Mouse (Mus musculus): ENCODE results near the gene Adprhl2. TPM values are rescaled to one million over a fixed set of nuclear protein-coding genes. Genes with fewer than 3 reads are reported as not detected.

Gene Adprhl2
- polyA plus RNA-seq, 1 experiment from 2014 or later = 72.4 TPM

DNA sequence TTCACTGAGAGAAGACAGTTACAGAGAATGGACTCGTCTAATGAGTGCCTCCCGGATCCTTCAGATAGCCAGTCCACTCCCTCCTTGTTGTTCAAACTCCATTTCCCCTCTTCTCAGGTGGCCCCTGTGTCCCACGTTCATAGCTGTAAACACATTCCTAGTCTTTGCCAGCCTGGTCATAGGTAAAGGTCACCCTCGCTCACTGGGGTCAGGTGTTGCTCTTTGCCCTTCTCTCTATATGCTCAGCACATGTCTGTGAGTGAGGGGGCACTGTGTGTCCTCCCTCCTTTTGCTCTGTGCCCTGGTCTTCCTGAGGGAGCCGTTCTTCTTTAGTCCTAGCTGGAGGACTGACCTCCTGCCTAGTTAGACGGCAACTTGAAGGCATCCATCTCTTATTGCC lies 1.7 kb downstream of the Adprhl2 start:
- no peak overlapping the region for H3K27ac ChIP-seq
- peaks cover 27% of the 10 kb centered on the region for H3K27me3 ChIP-seq
- peaks cover 14% of the 10 kb centered on the region for H3K4me1 ChIP-seq
- no peak overlapping the region for H3K4me2 ChIP-seq
- H3K9me3 ChIP-seq = no peaks in the 10 kb centered on the region
- H3K9ac ChIP-seq = no peak overlapping the region
- no peak for ATAC-seq (ENCODE audit: low FRiP score)
- 92% methylated on average over 6 of the region's 6 CpGs for WGBS
- peaks cover 37% of the 10 kb centered on the region for H3K36me3 ChIP-seq (replicated peaks)
- H3K4me3 ChIP-seq (replicated peaks) = no peak overlapping the region

DNA sequence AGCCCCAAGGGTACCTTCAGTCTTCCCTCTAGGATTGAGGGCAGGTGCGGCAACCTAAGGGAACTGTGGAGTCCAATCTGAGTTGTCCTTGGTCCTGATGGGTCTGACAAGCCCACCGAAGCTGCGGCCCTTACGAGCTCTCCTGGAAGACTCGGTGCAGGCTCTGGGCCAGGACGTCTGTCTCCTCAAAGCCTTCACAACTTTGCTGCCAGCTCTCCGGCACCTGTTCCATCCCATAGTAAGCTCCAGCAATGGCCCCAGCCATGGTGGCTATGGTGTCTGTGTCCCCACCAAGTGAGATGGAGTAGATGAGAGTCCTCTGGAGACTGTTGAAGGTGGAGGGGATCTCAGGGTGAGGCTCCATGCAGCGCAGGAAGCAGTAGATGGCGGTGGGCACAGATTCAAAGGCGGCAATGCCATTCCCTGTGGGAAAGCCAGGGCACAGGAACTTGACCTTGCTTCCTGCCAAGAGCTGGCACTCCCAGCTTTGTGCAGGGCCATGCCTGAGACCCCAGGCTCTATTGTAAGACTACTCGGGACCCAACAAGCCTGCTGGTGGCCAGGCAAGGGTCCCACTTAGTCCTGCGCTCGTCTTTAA lies 5.0 kb downstream of the Adprhl2 start:
- no peaks in the 10 kb centered on the region for H3K27me3 ChIP-seq
- H3K9ac ChIP-seq = no peak overlapping the region
- H3K27ac ChIP-seq = no peak overlapping the region
- no peak for ATAC-seq (ENCODE audit: low FRiP score)
- no peak overlapping the region for H3K4me3 ChIP-seq (replicated peaks)
- H3K9me3 ChIP-seq = no peaks in the 10 kb centered on the region
- H3K4me2 ChIP-seq = no peak overlapping the region
- 90% methylated on average over 13 of the region's 13 CpGs for WGBS
- peaks cover 37% of the 10 kb centered on the region for H3K36me3 ChIP-seq (replicated peaks)
- H3K4me1 ChIP-seq = peaks cover 14% of the 10 kb centered on the region

DNA sequence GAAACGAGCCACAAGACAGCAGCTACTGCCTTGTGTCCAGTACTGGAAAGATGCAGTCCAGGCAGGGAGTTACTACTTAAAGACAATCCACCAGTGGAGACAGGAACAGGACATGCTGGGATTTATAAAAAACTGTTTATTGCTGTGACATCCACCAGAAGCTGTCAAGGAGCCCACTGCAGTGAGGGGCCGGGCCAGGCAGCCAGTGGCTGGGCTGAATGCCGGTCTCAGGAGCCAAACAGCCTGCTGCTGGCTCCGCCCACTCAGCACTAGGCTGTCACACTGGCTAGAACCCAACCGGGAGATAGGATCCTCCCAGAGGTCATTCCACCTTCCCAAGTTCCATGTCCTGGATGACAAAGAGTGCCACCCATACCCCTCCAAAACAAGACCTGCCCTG lies 5.6 kb downstream of the Adprhl2 start:
- peaks cover 13% of the 10 kb centered on the region for H3K4me1 ChIP-seq
- no peaks in the 10 kb centered on the region for H3K9me3 ChIP-seq
- no peak for ATAC-seq (ENCODE audit: low FRiP score)
- H3K27me3 ChIP-seq = no peaks in the 10 kb centered on the region
- H3K27ac ChIP-seq = no peak overlapping the region
- H3K9ac ChIP-seq = no peak overlapping the region
- H3K4me3 ChIP-seq (replicated peaks) = no peak overlapping the region
- 55% methylated on average over 5 of the region's 5 CpGs for WGBS
- no peak overlapping the region for H3K4me2 ChIP-seq
- H3K36me3 ChIP-seq (replicated peaks) = peaks cover 37% of the 10 kb centered on the region

DNA sequence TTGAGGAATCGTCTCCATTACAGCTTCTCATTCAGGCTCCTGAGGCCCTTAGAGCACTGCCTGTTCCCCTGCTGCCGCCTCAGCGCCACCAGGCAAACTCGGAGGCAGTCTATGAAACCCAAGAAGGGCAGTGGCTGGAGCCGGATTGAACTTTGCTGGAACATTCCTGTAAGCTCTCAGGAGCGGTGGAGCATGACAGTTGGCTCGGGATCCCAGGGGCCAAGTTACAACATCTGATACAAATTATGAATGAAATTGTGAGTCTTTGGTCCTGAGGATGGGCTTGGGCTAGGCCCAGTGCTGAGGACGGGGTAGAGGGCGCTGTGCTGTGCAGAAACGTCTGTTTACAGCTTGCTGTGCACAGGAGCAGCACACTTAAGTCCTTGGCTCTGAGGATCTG lies 7.1 kb downstream of the Adprhl2 start:
- no peak for ATAC-seq (ENCODE audit: low FRiP score)
- Histone ChIP-seq H3K36me3 (replicated peaks) (peaks cover 37% of the 10 kb centered on the region), H3K9ac (no peak overlapping the region), H3K4me3 (replicated peaks) (no peak overlapping the region), H3K4me2 (no peak overlapping the region), H3K27me3 (peaks cover 3% of the 10 kb centered on the region), H3K4me1 (peaks cover 4% of the 10 kb centered on the region), H3K27ac (0 out of 2 replicates have a peak overlapping the region, but pooled peaks have one; percentile 36), H3K9me3 (no peaks in the 10 kb centered on the region)
- 67% methylated on average over 10 of the region's 10 CpGs for WGBS

DNA sequence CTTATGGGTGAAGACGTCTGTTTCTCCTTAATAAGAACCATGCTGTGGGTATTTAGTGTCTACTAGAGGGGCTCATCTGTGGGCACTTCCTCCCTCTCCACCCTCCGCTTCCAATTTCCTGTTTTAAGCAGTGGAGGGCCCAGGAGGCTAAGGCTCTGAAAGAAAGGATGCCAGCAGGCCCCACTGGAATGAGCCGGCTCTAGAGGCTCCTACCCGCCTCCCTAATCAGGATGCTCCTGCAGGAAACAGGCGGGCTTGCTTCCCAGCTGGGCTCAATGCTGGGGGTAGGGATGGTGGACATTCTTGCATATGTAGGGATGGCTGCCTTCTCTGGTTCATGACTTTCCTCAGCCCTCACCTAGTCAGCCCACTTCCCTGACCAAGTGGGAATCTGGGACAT lies 8.3 kb downstream of the Adprhl2 start:
- Histone ChIP-seq H3K9me3 (no peaks in the 10 kb centered on the region), H3K9ac (no peak overlapping the region), H3K4me3 (replicated peaks) (no peak overlapping the region), H3K4me2 (no peak overlapping the region), H3K27me3 (peaks cover 11% of the 10 kb centered on the region), H3K4me1 (peaks cover 8% of the 10 kb centered on the region), H3K36me3 (replicated peaks) (peaks cover 33% of the 10 kb centered on the region), H3K27ac (no peak overlapping the region)
- no peak for ATAC-seq (ENCODE audit: low FRiP score)
- 40% methylated on average over 5 of the region's 5 CpGs for WGBS

DNA sequence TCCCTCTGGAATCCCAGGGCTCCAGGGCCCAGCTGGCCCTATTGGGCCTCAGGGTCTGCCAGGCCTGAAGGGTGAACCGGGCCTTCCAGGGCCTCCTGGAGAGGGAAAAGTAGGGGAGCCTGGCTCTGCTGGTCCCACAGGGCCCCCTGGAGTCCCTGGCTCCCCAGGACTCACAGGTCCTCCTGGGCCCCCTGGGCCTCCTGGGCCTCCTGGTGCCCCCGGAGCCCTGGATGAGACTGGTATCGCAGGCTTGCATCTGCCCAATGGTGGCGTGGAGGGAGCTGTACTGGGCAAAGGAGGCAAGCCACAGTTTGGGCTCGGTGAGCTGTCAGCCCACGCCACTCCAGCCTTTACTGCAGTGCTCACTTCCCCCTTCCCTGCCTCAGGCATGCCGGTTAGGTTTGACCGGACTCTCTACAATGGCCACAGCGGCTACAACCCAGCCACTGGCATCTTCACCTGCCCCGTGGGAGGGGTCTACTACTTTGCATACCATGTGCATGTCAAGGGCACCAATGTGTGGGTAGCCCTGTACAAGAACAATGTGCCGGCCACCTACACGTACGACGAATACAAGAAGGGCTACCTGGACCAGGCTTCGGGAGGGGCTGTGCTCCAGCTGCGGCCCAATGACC lies 9.8 kb downstream of the Adprhl2 start:
- no peak overlapping the region for H3K9ac ChIP-seq
- WGBS = 89% methylated on average over 16 of the region's 16 CpGs
- H3K4me1 ChIP-seq = peaks cover 8% of the 10 kb centered on the region
- no peaks in the 10 kb centered on the region for H3K9me3 ChIP-seq
- H3K27me3 ChIP-seq = peaks cover 11% of the 10 kb centered on the region
- ATAC-seq (ENCODE audit: low FRiP score) = no peak
- no peak overlapping the region for H3K4me3 ChIP-seq (replicated peaks)
- H3K27ac ChIP-seq = no peak overlapping the region
- peaks cover 18% of the 10 kb centered on the region for H3K36me3 ChIP-seq (replicated peaks)
- no peak overlapping the region for H3K4me2 ChIP-seq

DNA sequence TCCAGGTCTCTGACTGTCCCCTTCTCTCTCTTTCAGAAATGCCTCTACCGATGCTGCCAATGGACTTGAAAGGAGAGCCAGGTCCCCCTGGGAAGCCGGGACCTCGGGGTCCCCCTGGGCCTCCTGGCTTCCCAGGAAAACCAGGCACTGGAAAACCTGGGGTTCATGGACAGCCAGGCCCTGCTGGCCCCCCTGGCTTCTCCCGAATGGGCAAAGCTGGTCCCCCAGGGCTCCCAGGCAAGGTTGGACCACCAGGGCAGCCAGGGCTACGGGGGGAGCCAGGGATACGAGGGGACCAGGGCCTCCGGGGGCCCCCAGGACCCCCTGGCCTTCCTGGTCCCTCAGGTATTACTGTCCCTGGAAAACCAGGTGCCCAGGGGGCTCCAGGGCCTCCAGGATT lies 11.2 kb downstream of the Adprhl2 start:
- H3K9me3 ChIP-seq = peaks cover 4% of the 10 kb centered on the region
- peaks cover 8% of the 10 kb centered on the region for H3K4me1 ChIP-seq
- peaks cover 11% of the 10 kb centered on the region for H3K27me3 ChIP-seq
- H3K27ac ChIP-seq = no peak overlapping the region
- H3K9ac ChIP-seq = no peak overlapping the region
- H3K36me3 ChIP-seq (replicated peaks) = peaks cover 5% of the 10 kb centered on the region
- H3K4me3 ChIP-seq (replicated peaks) = no peak overlapping the region
- no peak for ATAC-seq (ENCODE audit: low FRiP score)
- 70% methylated on average over 7 of the region's 7 CpGs for WGBS
- no peak overlapping the region for H3K4me2 ChIP-seq

DNA sequence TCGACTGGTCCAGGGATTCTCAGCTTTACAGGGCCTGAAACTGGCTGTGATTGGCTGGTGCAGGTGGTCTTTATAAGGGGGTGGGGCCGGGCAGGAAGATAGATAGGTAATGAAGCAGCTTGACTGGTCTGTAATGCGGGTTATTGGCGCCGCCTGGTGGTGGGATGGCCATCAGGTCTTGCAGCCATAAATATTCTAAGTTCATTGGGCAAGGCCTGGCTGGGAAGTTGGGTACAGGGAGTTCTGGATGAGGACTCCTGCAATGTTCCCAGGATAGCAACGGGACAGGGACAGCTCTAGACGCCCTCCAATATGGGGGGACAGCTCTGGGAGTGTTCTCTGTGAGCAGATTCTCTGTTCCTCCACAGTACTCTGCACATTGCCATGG lies 11.6 kb downstream of the Adprhl2 start:
- Histone ChIP-seq H3K9me3 (peaks cover 4% of the 10 kb centered on the region), H3K36me3 (replicated peaks) (peaks cover under 1% of the 10 kb centered on the region), H3K27ac (no peak overlapping the region), H3K9ac (no peak overlapping the region), H3K4me3 (replicated peaks) (peak overlapping the region; percentile 25), H3K4me2 (peak overlapping the region; percentile 46), H3K27me3 (peaks cover 11% of the 10 kb centered on the region), H3K4me1 (peaks cover 8% of the 10 kb centered on the region)
- peak; percentile 85 for ATAC-seq (ENCODE audit: low FRiP score)
- 0% methylated on average over 7 of the region's 7 CpGs for whole genome bisulfite sequencing

DNA sequence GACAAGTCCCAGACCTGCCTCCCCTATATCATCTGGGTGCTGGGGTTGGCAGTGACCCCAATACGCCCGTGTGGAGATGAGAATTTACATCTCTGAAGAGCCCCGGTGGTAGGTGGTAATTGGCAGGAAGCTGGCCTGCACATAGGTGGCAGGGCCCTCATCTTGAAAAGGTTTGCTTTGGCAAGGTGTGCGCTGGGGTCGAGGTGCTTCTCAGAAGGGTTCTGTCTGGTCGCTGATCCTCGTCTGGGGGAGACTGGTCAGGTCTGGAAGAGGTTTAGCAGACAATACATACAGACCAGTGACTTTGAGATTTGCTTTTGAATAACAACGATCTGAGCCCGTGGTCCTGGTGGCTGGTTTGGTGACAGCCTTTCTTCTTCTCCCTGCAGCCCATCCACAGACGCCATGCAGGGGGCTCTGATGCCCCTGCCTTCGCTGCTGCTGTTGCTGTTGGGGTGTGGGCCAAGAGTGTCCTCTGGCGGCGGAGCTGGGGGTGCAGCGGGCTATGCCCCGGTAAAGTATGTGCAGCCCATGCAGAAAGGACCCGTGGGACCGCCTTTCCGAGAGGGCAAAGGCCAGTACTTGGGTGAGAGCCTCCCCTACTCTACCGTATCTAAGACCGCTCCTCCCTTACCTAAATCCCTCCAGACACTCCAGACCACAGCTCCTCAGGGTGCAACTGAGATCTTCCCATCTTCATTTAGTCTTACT lies 12.1 kb downstream of the Adprhl2 start:
- peak; percentile 64 for ATAC-seq (ENCODE audit: low FRiP score)
- Histone ChIP-seq H3K36me3 (replicated peaks) (no peaks in the 10 kb centered on the region), H3K27ac (no peak overlapping the region), H3K4me2 (peak overlapping the region; percentile 46), H3K9ac (no peak overlapping the region; the same call in 1 of the 2 replicates), H3K9me3 (peaks cover 4% of the 10 kb centered on the region), H3K4me1 (peaks cover 8% of the 10 kb centered on the region), H3K27me3 (peaks cover 12% of the 10 kb centered on the region), H3K4me3 (replicated peaks) (peak overlapping the region; percentile 25)
- 14% methylated on average over 20 of the region's 20 CpGs for WGBS

DNA sequence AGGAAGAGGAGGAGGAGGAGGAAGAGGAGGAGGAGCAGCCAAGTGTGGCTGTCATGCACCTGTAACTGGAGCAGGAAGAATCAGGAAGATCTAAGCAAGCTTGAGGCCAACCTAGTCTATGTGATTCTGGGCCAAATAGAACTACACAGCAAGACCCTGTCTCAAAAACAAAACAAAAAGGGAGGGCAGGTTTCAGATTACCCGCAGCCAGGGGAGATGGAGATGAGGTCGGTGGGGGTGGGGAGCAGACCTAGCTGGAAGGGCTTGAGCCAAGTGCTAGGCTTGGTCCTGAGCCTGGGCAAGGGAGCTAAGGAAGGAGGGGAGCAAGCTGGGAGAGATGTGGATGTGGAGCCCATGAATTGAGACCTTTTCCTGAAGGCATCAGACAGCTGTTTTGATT lies 14.7 kb downstream of the Adprhl2 start:
- no peak overlapping the region for H3K4me3 ChIP-seq (replicated peaks)
- no peak overlapping the region for H3K9ac ChIP-seq
- no peaks in the 10 kb centered on the region for H3K36me3 ChIP-seq (replicated peaks)
- 21% methylated on average over 2 of the region's 2 CpGs for WGBS
- ATAC-seq (ENCODE audit: low FRiP score) = no peak
- peaks cover 10% of the 10 kb centered on the region for H3K4me1 ChIP-seq
- peaks cover 4% of the 10 kb centered on the region for H3K9me3 ChIP-seq
- H3K4me2 ChIP-seq = no peak overlapping the region
- H3K27me3 ChIP-seq = peaks cover 37% of the 10 kb centered on the region
- no peak overlapping the region for H3K27ac ChIP-seq

DNA sequence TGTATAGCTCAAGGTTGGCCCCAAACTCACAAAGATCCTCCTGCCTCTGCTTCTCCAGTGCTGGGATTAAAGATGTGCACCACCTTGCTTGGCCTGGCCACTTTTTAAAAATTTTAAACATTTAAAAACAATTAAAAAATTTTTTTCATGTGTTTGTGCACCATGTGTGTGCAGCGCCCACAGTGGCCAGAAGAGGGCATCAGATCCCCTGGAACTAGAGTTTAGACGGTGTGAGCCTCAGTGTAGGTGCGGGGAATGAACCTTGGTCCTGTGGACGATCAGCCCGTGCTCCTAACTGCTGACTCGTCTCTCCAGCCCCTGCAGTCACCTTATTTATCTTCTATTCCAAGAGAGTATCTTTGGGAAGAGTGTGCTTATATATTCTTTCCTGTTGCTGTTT lies 15.4 kb downstream of the Adprhl2 start:
- Histone ChIP-seq H3K4me2 (no peak overlapping the region), H3K9ac (no peak overlapping the region), H3K4me3 (replicated peaks) (no peak overlapping the region), H3K36me3 (replicated peaks) (no peaks in the 10 kb centered on the region), H3K4me1 (peaks cover 16% of the 10 kb centered on the region), H3K9me3 (peaks cover 4% of the 10 kb centered on the region), H3K27me3 (peaks cover 45% of the 10 kb centered on the region), H3K27ac (no peak overlapping the region)
- WGBS = 85% methylated on average over 6 of the region's 6 CpGs
- no peak for ATAC-seq (ENCODE audit: low FRiP score)

DNA sequence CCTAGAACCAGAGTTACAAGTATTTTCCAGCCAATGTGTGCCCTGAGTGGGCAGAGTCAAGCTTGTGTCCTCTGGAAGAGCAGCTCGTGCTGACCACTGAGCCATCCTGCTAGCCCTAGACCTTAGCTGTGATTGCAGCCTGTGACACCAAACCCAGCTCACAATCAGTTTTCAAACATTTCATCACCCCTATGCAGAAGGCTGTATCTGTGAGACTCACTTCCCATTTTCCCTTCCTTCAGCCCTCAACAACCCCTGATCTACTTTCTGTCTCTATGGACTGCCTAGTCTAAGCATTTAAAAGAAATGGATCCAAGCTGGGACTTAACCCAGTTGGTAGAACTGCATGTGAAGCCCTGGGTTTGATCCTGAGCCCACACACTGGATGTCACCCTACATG lies 16.1 kb downstream of the Adprhl2 start:
- Histone ChIP-seq H3K9ac (no peak overlapping the region), H3K27me3 (peaks cover 51% of the 10 kb centered on the region), H3K9me3 (peaks cover 4% of the 10 kb centered on the region), H3K27ac (no peak overlapping the region), H3K4me2 (no peak overlapping the region), H3K4me1 (peaks cover 21% of the 10 kb centered on the region), H3K4me3 (replicated peaks) (no peak overlapping the region), H3K36me3 (replicated peaks) (no peaks in the 10 kb centered on the region)
- no peak for ATAC-seq (ENCODE audit: low FRiP score)
- WGBS = 93% methylated on average over 1 of the region's 1 CpGs

DNA sequence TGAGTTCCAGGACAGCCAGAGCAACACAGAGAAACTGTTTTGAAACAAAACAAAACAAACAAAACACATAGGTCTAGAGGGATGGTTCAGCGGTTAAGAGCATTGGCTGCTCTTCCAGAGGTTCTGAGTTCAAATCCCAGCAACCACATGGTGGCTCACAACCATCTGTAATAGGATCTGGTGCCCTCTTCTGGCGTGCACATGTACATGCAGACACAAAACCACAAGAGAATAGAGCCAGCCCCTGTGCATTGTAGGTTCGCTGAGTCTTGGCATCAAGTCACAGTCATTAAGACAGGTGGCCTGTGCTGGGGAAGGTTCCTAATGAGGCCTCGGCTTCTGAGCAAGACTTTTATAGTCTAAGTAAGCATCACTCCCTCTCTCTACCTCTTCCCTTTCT lies 17.6 kb downstream of the Adprhl2 start:
- Histone ChIP-seq H3K4me3 (replicated peaks) (no peak overlapping the region), H3K27ac (no peak overlapping the region), H3K4me2 (no peak overlapping the region), H3K9me3 (peaks cover 4% of the 10 kb centered on the region), H3K27me3 (peaks cover 58% of the 10 kb centered on the region), H3K36me3 (replicated peaks) (no peaks in the 10 kb centered on the region), H3K4me1 (peaks cover 13% of the 10 kb centered on the region), H3K9ac (no peak overlapping the region)
- ATAC-seq (ENCODE audit: low FRiP score) = no peak
- whole genome bisulfite sequencing = 54% methylated on average over 4 of the region's 4 CpGs

Measured in forebrain, embryonic 12.5 days (tissue).